In the genomic region with DNA sequence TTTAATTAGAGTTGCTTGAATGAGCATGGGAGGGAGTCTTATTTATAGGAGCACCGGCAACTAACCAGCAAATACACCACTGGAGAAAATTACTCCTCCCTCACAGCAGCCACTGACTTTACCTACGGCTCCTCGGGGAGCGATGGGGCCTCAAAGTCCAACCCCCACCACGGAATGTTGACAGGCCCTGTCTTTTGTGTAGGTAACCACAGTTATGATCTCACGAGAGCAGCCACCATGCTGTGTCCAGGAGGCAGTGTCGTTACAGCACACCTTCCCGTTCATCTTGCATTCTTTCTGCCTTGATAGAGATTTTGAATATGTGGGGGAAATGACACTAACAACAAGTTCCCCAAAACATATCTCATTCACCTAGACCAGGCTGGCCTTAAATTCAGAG, we compare ENCODE assay signal across 8 mouse cellular contexts. TPM values are rescaled to one million over a fixed set of nuclear protein-coding genes. Genes with fewer than 3 reads are reported as not detected.
DNase-seq lines count a peak whose midpoint lies in the region; ATAC-seq and TF ChIP-seq lines count a peak whose summit lies in the region.

A gene (plus strand): TSS at position 209 of the 400 bp plus-strand sequence.

- H3K4me3 ChIP-seq in lung, embryonic 16.5 days (ENCODE audit: low read length): no peak within 1 kb of the TSS
- H3K4me3 ChIP-seq in bone marrow macrophage, adult 2 months (ENCODE audit: insufficient read depth, low read length): no peak within 1 kb of the TSS
- no peak within 1 kb of the TSS for H3K4me3 ChIP-seq in heart, embryonic 12.5 days
- no peak within 1 kb of the TSS for H3K4me3 ChIP-seq in limb, embryonic 10.5 days

- H3K9me3 ChIP-seq in lung, embryonic 16.5 days (ENCODE audit: control insufficient read depth, low read length): no peaks in the 10 kb centered on the region
- H3K9me3 ChIP-seq in heart, embryonic 12.5 days (replicated peaks): no peaks in the 10 kb centered on the region
- no peaks in the 10 kb centered on the region for H3K9me3 ChIP-seq in limb, embryonic 10.5 days (replicated peaks)

- no peak within 1 kb of the TSS for H3K4me2 ChIP-seq in lung, embryonic 16.5 days (ENCODE audit: low read depth, low read length)
- no peak within 1 kb of the TSS for H3K4me2 ChIP-seq in heart, embryonic 12.5 days

- 82% methylated on average over 8 of the region's 8 CpGs for WGBS in lung, embryonic 16.5 days
- 78% methylated on average over 8 of the region's 8 CpGs for WGBS in heart, embryonic 12.5 days
- WGBS in limb, embryonic 10.5 days: 84% methylated on average over 8 of the region's 8 CpGs

- ATAC-seq in lung, embryonic 16.5 days (ENCODE audit: low read depth): no peak
- ATAC-seq in heart, embryonic 12.5 days (ENCODE audit: insufficient number of reproducible peaks, low FRiP score): no peak
- ATAC-seq in neutrophil, adult 5-6 weeks (ENCODE audit: extremely low read depth, insufficient number of reproducible peaks, low FRiP score, poor library complexity, severe bottlenecking): no peak

- H3K9ac ChIP-seq in lung, embryonic 16.5 days (ENCODE audit: low read length): no peak within 1 kb of the TSS
- no peak within 1 kb of the TSS for H3K9ac ChIP-seq in heart, embryonic 12.5 days

- H3K36me3 ChIP-seq in lung, embryonic 16.5 days (ENCODE audit: control insufficient read depth, insufficient read depth, low read length): 0 out of 2 replicates have a peak, but pooled peaks cover 3% of the 10 kb centered on the region
- H3K36me3 ChIP-seq in heart, embryonic 12.5 days: peaks cover 11% of the 10 kb centered on the region; the same call in 1 of the 2 replicates
- H3K36me3 ChIP-seq in limb, embryonic 10.5 days: peaks cover 17% of the 10 kb centered on the region

- peaks cover 11% of the 10 kb centered on the region for H3K4me1 ChIP-seq in lung, embryonic 16.5 days (replicated peaks; ENCODE audit: control insufficient read depth, insufficient read depth, low read length)
- H3K4me1 ChIP-seq in bone marrow macrophage, adult 2 months (ENCODE audit: control insufficient read depth, insufficient read depth, low read length): peaks cover 11% of the 10 kb centered on the region
- H3K4me1 ChIP-seq in heart, embryonic 12.5 days (replicated peaks): peaks cover 13% of the 10 kb centered on the region
- peaks cover 12% of the 10 kb centered on the region for H3K4me1 ChIP-seq in limb, embryonic 10.5 days

- no peak for TF ChIP-seq CTCF in bone marrow macrophage, adult 2 months (IDR thresholded peaks at IDR 0.05; ENCODE audit: low read depth, low read length)

- no peaks in the 10 kb centered on the region for H3K27me3 ChIP-seq in lung, embryonic 16.5 days (ENCODE audit: control insufficient read depth, insufficient read depth, low read depth, low read length)
- H3K27me3 ChIP-seq in heart, embryonic 12.5 days (replicated peaks): no peaks in the 10 kb centered on the region
- H3K27me3 ChIP-seq in limb, embryonic 10.5 days (ENCODE audit: low read depth, poor library complexity, severe bottlenecking): no peaks in the 10 kb centered on the region

- TF ChIP-seq POLR2A in bone marrow macrophage, adult 2 months (IDR thresholded peaks at IDR 0.05; ENCODE audit: borderline replicate concordance, low read depth, low read length): no peak

- no peak for DNase-seq in lung, postnatal 10 days
- no peak for DNase-seq in limb, embryonic 10.5 days (ENCODE audit: low spot score)
- no peak for DNase-seq in frontal cortex, postnatal 25 days (ENCODE audit: low spot score in 2 of 2)
- no peak for DNase-seq in right cerebral cortex, adult 2 months (ENCODE audit: low spot score in 2 of 2)

- H3K27ac ChIP-seq in lung, embryonic 16.5 days (ENCODE audit: low read length): no peak within 1 kb of the TSS
- H3K27ac ChIP-seq in bone marrow macrophage, adult 2 months (ENCODE audit: insufficient read depth, low read depth, low read length): no peak within 1 kb of the TSS
- H3K27ac ChIP-seq in heart, embryonic 12.5 days (ENCODE audit: poor library complexity, severe bottlenecking): no peak within 1 kb of the TSS
- no peak within 1 kb of the TSS for H3K27ac ChIP-seq in limb, embryonic 10.5 days

RNA-seq across cellular contexts. Expression of the gene that starts here (rescaled TPM):
- polyA plus RNA-seq in lung, embryonic 16.5 days (2015; fragmentation: Nextera tagmentation; extraction: Ambion mirVana): 43.7 and 48.9 TPM in 2 replicates
- 18.4 and 21.9 TPM in 2 replicates for polyA plus RNA-seq in bone marrow macrophage, adult 2 months (2012; ENCODE audit: insufficient read depth, insufficient read length, missing spikeins)
- polyA plus RNA-seq in heart, embryonic 12.5 days (2016; fragmentation: Nextera tagmentation; extraction: Ambion mirVana): 34.7 and 34.8 TPM in 2 replicates
- polyA plus RNA-seq in limb, embryonic 10.5 days (2016; fragmentation: Nextera tagmentation; extraction: Ambion mirVana): 70.8 and 79.1 TPM in 2 replicates
- 31.3 and 49.2 TPM in 2 replicates for total RNA-seq in neutrophil, adult 5-6 weeks (2017)
